Mouse (Mus musculus) liver, embryonic 15.5 days (tissue): ENCODE data around the gene Clybl. TPM values are rescaled to one million over a fixed set of nuclear protein-coding genes. Genes with fewer than 3 reads are reported as not detected.

ENCODE experiments used
- ATAC-seq: fragments of 200-750 bp; cut with Nextera tagmentation; 2 replicates; pipeline ENCODE4 v1.8.0; 2017; ENCODE audit warnings: moderate number of reproducible peaks, mild to moderate bottlenecking, moderate library complexity; ENCODE audit not compliant: insufficient read depth
- H3K27ac ChIP-seq: fragments of 300-500 bp; sonication (generic); replicated peaks from 2 replicates; pipeline ENCODE4 v1.5.1; 2015; ENCODE audit warnings: mild to moderate bottlenecking, inconsistent platforms
- H3K27me3 ChIP-seq: fragments of 300-500 bp; sonication (generic); 2 replicates; pipeline ENCODE4 v1.6.1; 2015; ENCODE audit warnings: mild to moderate bottlenecking, inconsistent platforms
- H3K36me3 ChIP-seq: fragments of 300-500 bp; sonication (generic); replicated peaks from 2 replicates; pipeline ENCODE4 v1.6.1; 2015; ENCODE audit warnings: moderate library complexity, mild to moderate bottlenecking, inconsistent platforms
- H3K4me1 ChIP-seq: fragments of 300-500 bp; sonication (generic); replicated peaks from 2 replicates; pipeline ENCODE4 v1.6.1; 2015; ENCODE audit warnings: inconsistent platforms
- H3K4me2 ChIP-seq: fragments of 300-500 bp; sonication (generic); 2 replicates; pipeline ENCODE4 v1.6.1; 2015; ENCODE audit warnings: moderate library complexity, mild to moderate bottlenecking, inconsistent platforms
- H3K4me3 ChIP-seq: fragments of 300-500 bp; sonication (generic); replicated peaks from 2 replicates; pipeline ENCODE4 v1.5.1; 2015; ENCODE audit warnings: mild to moderate bottlenecking, inconsistent platforms
- H3K9ac ChIP-seq: fragments of 300-500 bp; sonication (generic); 2 replicates; pipeline ENCODE4 v1.6.1; 2015; ENCODE audit warnings: moderate library complexity, mild to moderate bottlenecking, inconsistent platforms
- H3K9me3 ChIP-seq: fragments of 300-500 bp; sonication (generic); replicated peaks from 2 replicates; pipeline ENCODE4 v1.6.1; 2016; ENCODE audit warnings: inconsistent platforms
- WGBS: fragments of 180-500 bp; shearing (Covaris S2); methylation state at CpG from one replicate; pipeline ENCODE4 v1.1.7; 2015; ENCODE audit warnings: mixed read lengths; ENCODE audit not compliant: insufficient replicate concordance; 5-methylcytosine and 5-hydroxymethylcytosine counted together
- polyA plus RNA-seq: library from polyadenylated mRNA; unstranded; fragments of >200 nt; fragmentation: Nextera tagmentation; extraction: Ambion mirVana; gene quantifications from 2 replicates; pipeline ENCODE4 v1.2.1, GENCODE M21; 2015

Clybl gene
- polyA plus RNA-seq = 23.3 and 23.6 TPM in 2 replicates

DNA sequence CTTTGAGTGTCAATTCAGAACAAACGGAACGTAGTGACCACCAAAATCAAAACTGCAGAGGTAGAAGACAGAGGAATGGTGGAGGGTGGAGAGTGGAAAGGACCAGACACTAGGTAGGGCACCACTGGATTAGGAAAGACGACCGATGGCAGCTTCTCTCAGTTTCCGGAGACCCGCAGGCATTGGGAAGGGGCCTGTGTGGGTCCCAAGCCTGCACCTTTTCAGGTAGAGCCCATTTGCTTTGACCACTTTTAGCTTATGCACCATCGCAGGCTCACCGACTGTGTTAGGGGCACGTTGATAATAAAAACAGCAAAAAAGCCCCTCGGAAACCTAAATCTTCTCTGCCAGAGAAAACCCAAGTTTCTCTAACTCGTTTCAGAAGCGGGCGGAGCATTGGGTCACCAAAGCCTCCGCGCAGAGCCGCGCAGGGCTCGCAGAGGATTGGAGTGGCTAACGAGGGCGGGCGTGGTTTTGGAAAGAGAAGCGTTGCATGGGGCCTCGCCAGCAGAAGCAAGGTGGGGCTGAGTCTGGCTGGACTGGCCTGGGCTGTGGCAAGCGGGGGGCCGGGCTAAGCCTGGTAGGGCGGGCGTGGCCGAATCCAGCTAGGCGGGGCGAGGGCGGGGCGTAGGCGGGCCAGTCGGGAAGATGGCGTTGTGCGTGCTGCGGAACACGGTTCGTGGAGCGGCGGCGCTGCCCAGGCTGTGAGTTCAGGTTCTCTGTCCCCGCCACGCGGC, at the start of gene Clybl:
TSS of gene Clybl (plus strand) at position 627 of the 737 bp plus-strand sequence.
- Histone ChIP-seq H3K4me1 (peaks cover 44% of the 10 kb centered on the region), H3K9ac (peak within 1 kb of the TSS; percentile 81), H3K4me2 (peak within 1 kb of the TSS; percentile 89), H3K27ac (peak within 1 kb of the TSS; percentile 83), H3K36me3 (no peaks in the 10 kb centered on the region), H3K27me3 (no peaks in the 10 kb centered on the region), H3K9me3 (no peaks in the 10 kb centered on the region), H3K4me3 (peak within 1 kb of the TSS; percentile 87)
- ATAC-seq = peak; percentile 99
- 3% methylated on average over 44 of the region's 45 CpGs for WGBS

DNA sequence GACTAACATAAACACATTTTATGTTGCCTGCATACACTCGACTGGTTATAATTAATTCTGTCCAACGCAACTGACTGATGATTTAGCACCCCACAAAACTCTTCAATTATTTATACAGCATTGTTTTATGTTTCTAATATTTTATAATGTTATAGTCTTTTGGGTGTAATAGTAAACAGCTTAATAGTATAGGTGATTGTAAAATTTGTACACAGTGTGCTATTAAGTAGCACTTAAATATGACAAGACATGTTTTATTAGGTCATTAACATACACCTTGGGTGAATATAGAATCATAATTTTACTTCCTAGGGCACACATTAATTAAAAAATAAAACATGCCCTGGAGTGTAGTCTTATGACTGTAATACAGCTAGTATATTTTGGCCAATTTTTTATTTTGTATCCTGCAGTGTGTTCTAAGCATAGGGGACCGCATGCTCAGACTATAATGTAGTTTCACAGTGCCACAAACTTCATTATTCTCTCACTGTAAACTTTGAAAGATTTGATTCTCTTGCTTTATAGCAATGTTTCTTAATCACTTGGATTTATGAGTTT, 45.1 kb upstream of the Clybl start:
- Histone ChIP-seq H3K36me3 (peaks cover 49% of the 10 kb centered on the region), H3K4me3 (no peak overlapping the region), H3K9ac (no peak overlapping the region), H3K4me2 (no peak overlapping the region), H3K27me3 (no peaks in the 10 kb centered on the region), H3K9me3 (no peaks in the 10 kb centered on the region), H3K27ac (no peak overlapping the region), H3K4me1 (no peaks in the 10 kb centered on the region)
- WGBS = 75% methylated on average over 3 of the region's 3 CpGs
- no peak for ATAC-seq

DNA sequence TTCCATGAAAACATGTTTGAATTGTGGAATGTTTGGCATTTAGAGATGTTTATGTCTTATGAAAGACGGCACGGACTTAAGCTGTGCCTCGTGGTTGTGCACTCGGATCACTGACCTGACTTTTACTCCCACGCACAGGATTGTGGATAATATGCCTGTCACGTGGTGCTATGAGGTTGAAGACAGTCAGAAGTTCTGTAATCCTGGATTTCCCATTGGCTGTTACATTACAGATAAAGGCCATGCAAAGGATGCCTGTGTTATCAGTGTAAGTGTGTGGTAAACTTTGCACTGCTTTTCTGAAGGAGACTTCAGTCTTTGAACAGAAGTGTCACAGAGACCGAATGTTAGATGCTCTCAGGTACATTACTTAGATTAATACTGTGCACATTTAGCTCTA, 44.3 kb upstream of the Clybl start:
- Histone ChIP-seq H3K27ac (no peak overlapping the region), H3K9me3 (no peaks in the 10 kb centered on the region), H3K9ac (no peak overlapping the region), H3K4me1 (no peaks in the 10 kb centered on the region), H3K36me3 (peaks cover 57% of the 10 kb centered on the region), H3K4me2 (no peak overlapping the region), H3K27me3 (no peaks in the 10 kb centered on the region), H3K4me3 (no peak overlapping the region)
- 73% methylated on average over 7 of the region's 7 CpGs for WGBS
- ATAC-seq = no peak

DNA sequence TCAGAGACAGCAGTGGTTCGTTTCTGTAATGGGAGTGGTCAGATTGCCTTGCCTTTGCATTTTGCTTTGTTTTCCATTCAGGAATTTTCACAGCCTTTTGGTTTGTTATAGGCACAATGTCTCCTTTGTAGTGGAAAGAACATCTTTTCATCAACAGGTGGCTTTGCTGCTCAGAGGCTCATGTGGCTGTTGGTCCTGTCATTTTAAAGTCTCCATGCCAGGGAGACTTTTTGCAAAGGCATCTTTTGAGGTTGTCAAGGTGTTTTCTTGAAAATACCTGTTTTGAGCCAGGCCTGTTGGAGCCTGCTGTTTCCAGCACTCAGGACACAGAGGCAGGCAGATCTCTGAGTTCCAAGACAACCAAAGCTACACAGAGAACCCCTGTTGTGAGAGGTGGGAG, 41.4 kb upstream of the Clybl start:
- Histone ChIP-seq H3K9ac (no peak overlapping the region), H3K9me3 (no peaks in the 10 kb centered on the region), H3K27me3 (no peaks in the 10 kb centered on the region), H3K36me3 (peaks cover 75% of the 10 kb centered on the region), H3K4me1 (no peaks in the 10 kb centered on the region), H3K27ac (no peak overlapping the region), H3K4me3 (no peak overlapping the region), H3K4me2 (no peak overlapping the region)
- ATAC-seq = no peak
- 60% methylated on average over 1 of the region's 1 CpGs for WGBS

DNA sequence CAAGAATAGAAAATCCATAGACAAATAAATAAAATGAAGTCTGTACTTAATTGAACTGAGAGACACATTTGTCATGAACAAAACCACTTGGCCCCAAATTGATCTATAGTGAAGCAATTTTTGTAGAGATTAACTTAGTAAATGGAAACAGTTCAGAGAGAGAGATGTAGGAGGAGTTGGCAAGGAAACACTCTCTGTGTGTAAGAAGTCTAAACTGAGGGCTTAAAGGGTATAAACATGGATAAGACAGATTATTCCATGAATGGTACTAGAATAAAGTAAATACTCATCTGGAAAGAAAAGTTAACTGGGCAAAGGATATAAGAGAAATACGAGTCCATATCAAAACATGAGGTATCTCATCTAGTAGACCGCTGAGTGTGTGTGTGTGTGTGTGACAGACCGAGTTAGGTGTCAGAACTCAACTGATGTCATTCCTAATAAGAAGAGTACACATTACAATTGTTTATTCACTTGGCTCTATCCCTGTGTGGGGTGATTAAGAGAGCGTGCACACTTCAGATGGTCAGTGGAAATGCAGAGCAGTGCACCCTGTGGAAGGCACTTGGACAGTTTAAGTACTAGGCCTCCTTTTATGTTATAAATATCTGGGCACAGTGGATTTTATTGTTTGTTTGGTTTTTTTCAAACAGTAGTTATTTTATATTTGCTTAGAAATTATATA, 37.8 kb upstream of the Clybl start:
- Histone ChIP-seq H3K36me3 (peaks cover 93% of the 10 kb centered on the region), H3K4me3 (no peak overlapping the region), H3K27me3 (no peaks in the 10 kb centered on the region), H3K9ac (no peak overlapping the region), H3K4me1 (no peaks in the 10 kb centered on the region), H3K27ac (no peak overlapping the region), H3K4me2 (no peak overlapping the region), H3K9me3 (no peaks in the 10 kb centered on the region)
- ATAC-seq = no peak
- 83% methylated on average over 4 of the region's 4 CpGs for WGBS

DNA sequence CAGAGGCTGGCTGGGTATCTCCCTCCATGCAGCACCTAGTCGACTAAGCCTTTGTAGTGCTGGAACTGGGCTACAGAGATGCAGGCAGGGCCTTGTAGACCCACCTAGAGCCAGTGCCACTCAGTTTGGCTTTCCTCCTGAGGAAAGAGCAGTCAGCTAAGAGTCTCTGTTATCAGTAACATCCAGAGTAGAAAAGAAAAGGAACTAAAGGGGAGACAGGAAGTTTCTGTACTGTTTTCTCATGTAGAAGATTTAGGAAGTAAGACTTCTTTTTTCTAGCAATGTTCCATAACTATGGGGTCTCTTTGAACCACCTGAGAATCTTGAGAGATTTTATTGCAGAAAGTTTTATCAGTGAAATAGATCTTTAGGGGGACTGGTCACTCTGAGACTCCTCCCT, 36.1 kb upstream of the Clybl start:
- Histone ChIP-seq H3K36me3 (peaks cover 96% of the 10 kb centered on the region), H3K4me2 (no peak overlapping the region), H3K9me3 (no peaks in the 10 kb centered on the region), H3K27me3 (no peaks in the 10 kb centered on the region), H3K4me1 (no peaks in the 10 kb centered on the region), H3K4me3 (no peak overlapping the region), H3K27ac (no peak overlapping the region), H3K9ac (no peak overlapping the region)
- 27% methylated on average over 1 of the region's 1 CpGs for WGBS
- ATAC-seq = no peak

DNA sequence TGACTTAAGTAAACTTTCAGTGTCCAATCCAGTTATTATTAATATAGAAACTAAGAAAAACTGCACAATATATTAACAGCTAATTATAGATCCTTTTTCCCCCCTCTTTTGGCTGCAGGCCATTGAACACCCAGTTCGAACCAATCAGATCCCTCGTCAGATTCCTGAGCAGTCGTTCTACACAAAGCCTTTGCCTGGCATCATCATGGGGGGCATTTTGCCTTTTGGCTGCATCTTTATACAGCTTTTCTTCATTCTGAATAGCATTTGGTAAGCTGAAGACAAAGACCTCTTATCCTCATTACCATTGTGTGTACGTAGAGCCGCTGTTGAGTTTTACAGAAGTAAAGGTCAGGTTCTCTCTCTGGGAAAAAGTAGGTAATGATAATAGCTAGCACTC, 30.9 kb upstream of the Clybl start:
- WGBS = 87% methylated on average over 5 of the region's 5 CpGs
- no peak overlapping the region for H3K4me2 ChIP-seq

DNA sequence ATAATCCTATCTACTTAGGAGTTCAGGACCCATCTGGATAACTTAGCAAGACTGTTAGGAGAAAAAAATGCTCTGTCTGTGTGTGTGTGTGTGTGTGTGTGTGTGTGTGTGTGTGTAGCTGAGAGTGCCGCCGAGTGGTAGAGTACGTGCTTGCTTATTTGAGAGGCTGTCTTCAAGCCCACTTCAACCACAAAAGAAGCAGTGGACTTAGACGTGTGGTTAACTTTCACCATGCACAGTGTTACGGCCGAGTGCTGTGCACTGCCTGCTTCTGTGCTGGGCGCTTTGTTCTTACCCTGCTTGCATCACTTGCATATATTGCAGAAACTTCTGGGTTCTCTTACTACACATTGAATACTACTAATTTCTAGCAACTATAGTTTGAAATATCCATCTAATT, 23.8 kb upstream of the Clybl start:
- 79% methylated on average over 7 of the region's 7 CpGs for WGBS
- H3K4me3 ChIP-seq = no peak overlapping the region
- no peaks in the 10 kb centered on the region for H3K4me1 ChIP-seq
- no peak overlapping the region for H3K27ac ChIP-seq
- no peak overlapping the region for H3K4me2 ChIP-seq
- peaks cover 59% of the 10 kb centered on the region for H3K36me3 ChIP-seq
- H3K9me3 ChIP-seq = no peaks in the 10 kb centered on the region
- ATAC-seq = no peak
- H3K9ac ChIP-seq = no peak overlapping the region
- H3K27me3 ChIP-seq = no peaks in the 10 kb centered on the region

More for the DNA sequence above, 30.9 kb upstream of the Clybl start:
- peaks cover 88% of the 10 kb centered on the region for H3K36me3 ChIP-seq
- no peaks in the 10 kb centered on the region for H3K9me3 ChIP-seq
- no peaks in the 10 kb centered on the region for H3K27me3 ChIP-seq
- no peak overlapping the region for H3K9ac ChIP-seq
- no peak overlapping the region for H3K27ac ChIP-seq
- H3K4me3 ChIP-seq = no peak overlapping the region
- no peaks in the 10 kb centered on the region for H3K4me1 ChIP-seq
- no peak for ATAC-seq

DNA sequence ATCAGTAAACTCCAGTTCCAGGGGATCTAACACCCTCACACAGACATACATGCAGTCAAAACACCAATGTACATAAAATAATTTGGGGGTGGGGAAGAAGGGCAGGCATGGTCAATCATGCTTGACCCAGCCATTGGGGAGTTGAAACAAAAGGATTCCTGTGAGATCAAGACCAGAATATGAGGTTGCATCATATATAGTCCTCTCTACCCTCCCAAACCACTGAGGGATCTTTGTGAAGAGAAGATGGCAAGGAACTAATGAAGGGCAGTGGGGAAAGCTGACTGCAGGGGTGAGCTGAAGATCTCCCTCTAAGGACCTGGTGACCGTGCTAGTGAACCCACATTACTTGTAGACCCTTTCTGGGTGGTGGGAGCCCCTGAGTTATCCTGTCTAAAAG, 20.6 kb upstream of the Clybl start:
- Histone ChIP-seq H3K4me1 (no peaks in the 10 kb centered on the region), H3K27me3 (no peaks in the 10 kb centered on the region), H3K36me3 (peaks cover 30% of the 10 kb centered on the region), H3K27ac (no peak overlapping the region), H3K9ac (no peak overlapping the region), H3K4me3 (no peak overlapping the region), H3K4me2 (no peak overlapping the region), H3K9me3 (no peaks in the 10 kb centered on the region)
- ATAC-seq = no peak
- WGBS = 80% methylated on average over 1 of the region's 1 CpGs

DNA sequence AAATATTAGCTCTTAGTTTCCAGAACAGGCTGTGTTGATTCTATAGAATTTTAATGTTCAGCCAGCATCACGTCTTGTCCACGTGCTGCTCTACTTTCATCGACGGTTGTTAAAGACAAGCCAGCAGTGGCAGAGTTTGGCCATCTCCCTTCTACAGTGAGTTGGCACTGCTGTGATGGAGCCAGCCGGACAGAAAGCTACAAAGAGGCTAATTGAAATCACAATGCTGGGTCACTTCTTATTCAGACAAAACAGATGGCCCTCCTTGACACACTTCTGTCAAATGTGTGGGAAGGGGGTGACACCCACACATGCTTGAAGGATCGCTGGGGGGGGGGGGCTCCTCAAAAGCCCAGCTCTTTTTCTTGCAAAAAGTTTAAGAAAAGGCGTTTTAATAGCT, 12.6 kb upstream of the Clybl start:
- Histone ChIP-seq H3K4me1 (0 out of 2 replicates have a peak, but pooled peaks cover 2% of the 10 kb centered on the region), H3K9ac (no peak overlapping the region), H3K27me3 (no peaks in the 10 kb centered on the region), H3K9me3 (no peaks in the 10 kb centered on the region), H3K4me2 (no peak overlapping the region), H3K36me3 (no peaks in the 10 kb centered on the region), H3K27ac (no peak overlapping the region), H3K4me3 (no peak overlapping the region)
- no peak for ATAC-seq
- 71% methylated on average over 7 of the region's 7 CpGs for WGBS

DNA sequence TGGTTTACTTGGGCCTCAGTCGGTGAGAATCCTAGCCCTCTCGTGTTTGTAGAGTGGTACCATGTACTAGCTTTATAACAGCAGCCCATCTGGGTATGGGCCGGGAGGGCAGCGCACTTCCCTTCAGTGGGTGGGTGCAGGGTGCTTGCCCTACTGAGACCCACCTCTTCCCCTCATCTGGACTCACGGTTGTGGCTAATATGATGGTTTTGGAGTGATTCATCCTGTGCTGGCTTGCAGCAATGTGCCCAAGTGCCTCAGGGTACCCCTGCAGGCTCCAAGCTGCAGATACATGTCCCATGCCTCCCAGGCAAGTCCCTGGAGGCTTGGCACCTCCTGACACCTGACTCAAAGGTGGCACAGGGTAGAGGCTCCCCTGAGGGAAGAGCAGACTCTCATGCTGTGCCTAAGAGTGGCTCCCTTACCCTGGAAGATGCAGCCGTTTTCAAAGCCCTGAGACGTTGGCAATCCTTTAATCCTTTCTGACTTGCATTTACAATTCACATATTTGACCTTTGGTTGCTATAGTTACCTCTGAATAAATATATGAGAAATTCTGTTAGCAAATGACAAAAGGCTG, 11.2 kb upstream of the Clybl start:
- WGBS = 72% methylated on average over 7 of the region's 7 CpGs
- Histone ChIP-seq H3K9ac (no peak overlapping the region), H3K4me1 (0 out of 2 replicates have a peak, but pooled peaks cover 2% of the 10 kb centered on the region), H3K4me2 (no peak overlapping the region), H3K27ac (no peak overlapping the region), H3K9me3 (no peaks in the 10 kb centered on the region), H3K4me3 (no peak overlapping the region), H3K27me3 (no peaks in the 10 kb centered on the region), H3K36me3 (no peaks in the 10 kb centered on the region)
- ATAC-seq = no peak
